Mouse (Mus musculus) stomach, postnatal 0 days (tissue): ENCODE data around the gene Arl14. TPM values are rescaled to one million over a fixed set of nuclear protein-coding genes. Genes with fewer than 3 reads are reported as not detected.

Experiments used
- ATAC-seq: fragments of 200-750 bp; cut with Nextera tagmentation; 2 replicates; pipeline ENCODE4 v1.8.0; 2017; ENCODE audit not compliant: low FRiP score, low TSS enrichment
- DNase-seq: peaks from one replicate; pipeline ENCODE4 v3.0.0-alpha.2; 2016; ENCODE audit warnings: low spot score
- H3K27ac ChIP-seq: fragments of 300-500 bp; sonication (generic); replicated peaks from 2 replicates; pipeline ENCODE4 v1.5.1; 2014; ENCODE audit warnings: mild to moderate bottlenecking, control low read depth
- H3K27me3 ChIP-seq: fragments of 300-500 bp; sonication (generic); 2 replicates; pipeline ENCODE4 v1.6.1; 2014; ENCODE audit warnings: low read length; ENCODE audit not compliant: control insufficient read depth, insufficient read depth
- H3K36me3 ChIP-seq: fragments of 300-500 bp; sonication (generic); 2 replicates; pipeline ENCODE4 v1.6.1; 2014; ENCODE audit warnings: low read length, mixed read lengths; ENCODE audit not compliant: control insufficient read depth, insufficient read depth
- H3K4me1 ChIP-seq: fragments of 300-500 bp; sonication (generic); replicated peaks from 2 replicates; pipeline ENCODE4 v1.6.1; 2014; ENCODE audit warnings: antibody characterized with exemption; ENCODE audit not compliant: control insufficient read depth, insufficient read depth
- H3K4me2 ChIP-seq: fragments of 300-500 bp; sonication (generic); replicated peaks from 2 replicates; pipeline ENCODE4 v1.6.1; 2014; ENCODE audit warnings: low read depth, mild to moderate bottlenecking, control low read depth, moderate library complexity
- H3K4me3 ChIP-seq: fragments of 300-500 bp; sonication (generic); 2 replicates; pipeline ENCODE4 v1.5.1; 2014; ENCODE audit warnings: low read depth, low read length, control low read depth
- H3K9ac ChIP-seq: fragments of 300-500 bp; sonication (generic); 2 replicates; pipeline ENCODE4 v1.6.1; 2014; ENCODE audit warnings: mild to moderate bottlenecking, low read length, control low read depth, mixed read lengths
- H3K9me3 ChIP-seq: fragments of 300-500 bp; sonication (generic); 2 replicates; pipeline ENCODE4 v1.6.1; 2016; ENCODE audit warnings: low read length; ENCODE audit not compliant: control insufficient read depth
- CTCF ChIP-seq: IDR thresholded peaks from 2 replicates; pipeline ENCODE4 v1.5.1; 2016; ENCODE audit warnings: antibody characterized with exemption, low read depth, mild to moderate bottlenecking, moderate library complexity
- EP300 ChIP-seq: optimal IDR thresholded peaks from 2 replicates; pipeline ENCODE3; 2016; ENCODE audit warnings: antibody characterized with exemption
- WGBS: fragments of 180-500 bp; shearing (Covaris S2); extraction: QIAGEN DNeasy Blood & Tissue Kit; methylation state at CpG from one replicate; pipeline ENCODE4 v1.1.7; 2014; 5-methylcytosine and 5-hydroxymethylcytosine counted together
- polyA plus RNA-seq: library from polyadenylated mRNA; unstranded; fragments of >200 nt; fragmentation: Nextera tagmentation; extraction: Ambion mirVana; gene quantifications from 2 replicates; pipeline ENCODE4 v1.2.1, GENCODE M21; 2015

The Arl14 gene
- polyA plus RNA-seq, 1 experiment from 2014 or later: 31.5 TPM

DNA sequence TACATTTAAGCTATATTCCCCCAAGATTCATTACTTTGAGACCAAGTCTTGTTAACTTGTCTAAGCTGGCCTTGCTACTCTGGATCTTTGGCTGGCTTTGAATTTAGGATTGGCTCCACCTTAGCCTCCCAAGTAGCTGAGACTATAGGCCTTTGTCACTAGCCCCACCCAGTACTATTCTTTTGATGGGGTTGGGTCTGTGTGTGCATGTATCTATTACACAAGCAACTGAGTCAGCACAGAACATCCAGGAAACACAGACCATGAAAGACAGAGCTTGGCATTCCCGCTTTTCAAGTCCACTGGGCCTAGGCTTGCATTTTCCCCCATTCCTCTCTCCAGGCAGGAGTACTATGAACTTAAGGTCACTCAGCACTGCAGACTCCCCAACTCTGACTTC lies 12.3 kb downstream of the Arl14 start:
- 63% methylated on average over 1 of the region's 1 CpGs for WGBS
- peak; percentile 40; the same call in 1 of the 2 replicates for ATAC-seq

DNA sequence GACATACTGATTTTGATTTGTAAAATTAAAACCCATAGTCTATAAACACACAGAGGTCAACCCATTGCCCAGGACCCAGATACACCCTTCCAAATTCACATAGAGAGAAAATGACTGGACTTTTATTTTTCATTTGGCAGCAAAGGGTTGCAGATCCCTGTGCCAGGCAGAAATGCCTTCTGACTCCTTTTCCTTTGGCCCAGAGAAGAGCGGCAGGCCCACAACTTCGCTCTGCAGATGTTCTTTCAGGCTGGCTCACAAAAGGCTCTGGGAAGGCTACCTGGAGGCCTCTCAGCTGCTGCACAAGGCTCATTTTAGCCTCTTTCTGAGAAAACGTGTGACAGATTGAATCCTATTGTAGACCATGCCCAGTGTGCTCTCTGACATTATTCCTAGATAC lies 13.6 kb downstream of the Arl14 start:
- Histone ChIP-seq H3K27ac (no peak overlapping the region), H3K4me1 (no peaks in the 10 kb centered on the region), H3K9ac (no peak overlapping the region), H3K27me3 (no peaks in the 10 kb centered on the region), H3K9me3 (no peaks in the 10 kb centered on the region), H3K4me2 (no peak overlapping the region), H3K4me3 (no peak overlapping the region), H3K36me3 (no peaks in the 10 kb centered on the region)
- ATAC-seq (no peak), DNase-seq (no peak)
- 69% methylated on average over 3 of the region's 3 CpGs for WGBS
- TF ChIP-seq CTCF (no peak), EP300 (no peak)

More for the DNA sequence above, 12.3 kb downstream of the Arl14 start:
- no peaks in the 10 kb centered on the region for H3K36me3 ChIP-seq
- TF ChIP-seq EP300 (no peak), CTCF (no peak)
- no peak overlapping the region for H3K4me2 ChIP-seq
- no peak overlapping the region for H3K4me3 ChIP-seq
- no peaks in the 10 kb centered on the region for H3K9me3 ChIP-seq
- no peak for DNase-seq
- peak overlapping the region; percentile 53 for H3K27ac ChIP-seq
- no peaks in the 10 kb centered on the region for H3K4me1 ChIP-seq
- H3K27me3 ChIP-seq: no peaks in the 10 kb centered on the region
- no peak overlapping the region for H3K9ac ChIP-seq

DNA sequence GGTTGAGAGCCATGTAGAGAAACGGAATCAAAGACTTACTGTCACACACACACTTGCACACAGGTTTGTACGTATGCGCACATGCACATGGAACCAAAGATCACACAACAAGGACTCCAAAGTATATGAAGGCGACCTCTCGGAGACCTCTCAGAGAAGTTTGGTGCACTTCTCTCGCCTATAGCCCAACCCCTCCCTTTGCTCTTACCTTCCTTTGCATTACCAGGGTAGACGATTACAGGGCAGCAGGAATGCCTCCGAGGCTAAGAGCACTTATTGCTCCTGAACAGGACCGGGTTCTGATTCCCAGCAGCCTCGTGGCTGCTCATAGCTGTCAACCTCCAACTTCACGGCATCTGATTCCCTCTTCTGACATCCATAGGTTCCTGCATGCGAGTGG lies 14.3 kb downstream of the Arl14 start:
- TF ChIP-seq CTCF (no peak), EP300 (no peak)
- Histone ChIP-seq H3K9ac (no peak overlapping the region), H3K9me3 (no peaks in the 10 kb centered on the region), H3K4me2 (no peak overlapping the region), H3K4me3 (no peak overlapping the region), H3K27me3 (no peaks in the 10 kb centered on the region), H3K36me3 (no peaks in the 10 kb centered on the region), H3K27ac (no peak overlapping the region), H3K4me1 (no peaks in the 10 kb centered on the region)
- ATAC-seq: no peak
- whole genome bisulfite sequencing: 86% methylated on average over 12 of the region's 12 CpGs
- DNase-seq: no peak

DNA sequence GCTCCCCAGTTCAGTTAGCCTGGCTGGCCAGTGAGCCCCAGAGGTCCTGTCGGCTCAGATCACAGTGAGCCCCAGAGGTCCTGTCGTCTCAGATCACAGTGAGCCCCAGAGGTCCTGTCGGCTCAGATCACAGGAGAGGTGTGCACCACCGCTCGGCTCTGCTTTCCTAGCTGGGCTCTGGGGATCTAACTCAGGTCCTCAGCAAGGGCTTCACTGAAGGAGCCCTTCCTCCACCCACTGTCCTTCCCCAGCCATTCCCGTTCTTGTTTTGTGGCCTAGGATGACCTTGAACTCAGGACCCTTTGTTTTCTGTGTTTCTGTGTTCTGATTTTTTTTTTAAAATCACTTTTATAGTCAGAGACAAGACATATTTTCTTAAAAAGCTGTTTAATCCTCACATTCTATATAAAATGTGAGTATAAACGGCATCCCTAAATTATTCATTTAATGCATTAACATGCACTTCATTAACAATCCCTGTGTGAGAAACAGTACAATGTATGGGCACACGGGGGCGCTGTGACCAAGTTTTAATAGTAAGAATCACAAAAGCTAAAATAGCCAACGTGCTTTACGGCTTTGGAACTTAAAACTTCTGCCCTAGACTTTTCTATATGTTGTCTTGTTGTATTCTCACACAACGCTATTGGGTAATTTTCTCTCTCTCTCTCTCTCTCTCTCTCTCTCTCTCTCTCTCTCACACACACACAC lies 16.1 kb downstream of the Arl14 start:
- WGBS: 47% methylated on average over 12 of the region's 12 CpGs
- H3K4me1 ChIP-seq: no peaks in the 10 kb centered on the region
- H3K4me2 ChIP-seq: no peak overlapping the region
- no peak overlapping the region for H3K4me3 ChIP-seq
- H3K27ac ChIP-seq: no peak overlapping the region
- H3K9me3 ChIP-seq: no peaks in the 10 kb centered on the region
- no peaks in the 10 kb centered on the region for H3K36me3 ChIP-seq
- no peak for TF ChIP-seq EP300
- peak; percentile 79 for TF ChIP-seq CTCF
- no peak overlapping the region for H3K9ac ChIP-seq
- DNase-seq (peak; percentile 67), ATAC-seq (no peak)
- no peaks in the 10 kb centered on the region for H3K27me3 ChIP-seq

DNA sequence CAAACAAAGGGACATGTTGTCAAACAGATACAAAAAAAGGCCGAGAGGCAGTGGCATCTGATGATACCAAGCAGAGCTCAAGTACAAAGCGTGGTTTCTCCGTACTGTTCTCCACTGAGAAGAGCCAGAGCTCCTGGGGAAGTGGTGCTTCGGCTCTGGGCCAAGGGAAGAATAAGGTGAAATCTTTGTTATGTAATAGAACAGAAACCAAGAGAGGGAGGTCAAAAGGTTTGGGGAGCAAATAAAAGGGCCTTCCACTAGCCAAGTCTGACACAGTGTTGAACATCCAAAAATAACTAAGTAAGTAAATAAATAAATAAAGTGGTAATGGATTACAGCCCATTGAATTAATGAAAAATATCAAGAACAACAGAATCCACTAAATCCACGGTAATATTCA lies 17.0 kb downstream of the Arl14 start:
- no peaks in the 10 kb centered on the region for H3K9me3 ChIP-seq

GRCm38 (mm10) chr3:69241020-69241419 lies 18.8 kb downstream of the Arl14 start:
- DNase-seq: no peak
- no peak overlapping the region for H3K27ac ChIP-seq
- no peaks in the 10 kb centered on the region for H3K36me3 ChIP-seq
- no peaks in the 10 kb centered on the region for H3K4me1 ChIP-seq
- WGBS: 61% methylated on average over 1 of the region's 1 CpGs
- no peak overlapping the region for H3K4me2 ChIP-seq
- TF ChIP-seq EP300 (no peak), CTCF (no peak)
- H3K9ac ChIP-seq: no peak overlapping the region
- no peaks in the 10 kb centered on the region for H3K27me3 ChIP-seq
- ATAC-seq: peak; percentile 12; the same call in 1 of the 2 replicates
- H3K9me3 ChIP-seq: no peaks in the 10 kb centered on the region
- H3K4me3 ChIP-seq: no peak overlapping the region

More for the DNA sequence above, 17.0 kb downstream of the Arl14 start:
- no peak for DNase-seq
- no peak for ATAC-seq
- 75% methylated on average over 5 of the region's 5 CpGs for WGBS
- Histone ChIP-seq H3K4me3 (no peak overlapping the region), H3K27me3 (no peaks in the 10 kb centered on the region), H3K4me2 (no peak overlapping the region), H3K9ac (no peak overlapping the region), H3K36me3 (no peaks in the 10 kb centered on the region), H3K4me1 (no peaks in the 10 kb centered on the region), H3K27ac (no peak overlapping the region)
- TF ChIP-seq EP300 (no peak), CTCF (no peak)
